Mouse (Mus musculus): Measurements from ENCODE around the gene Nt5c3.

Nt5c3 gene

DNA sequence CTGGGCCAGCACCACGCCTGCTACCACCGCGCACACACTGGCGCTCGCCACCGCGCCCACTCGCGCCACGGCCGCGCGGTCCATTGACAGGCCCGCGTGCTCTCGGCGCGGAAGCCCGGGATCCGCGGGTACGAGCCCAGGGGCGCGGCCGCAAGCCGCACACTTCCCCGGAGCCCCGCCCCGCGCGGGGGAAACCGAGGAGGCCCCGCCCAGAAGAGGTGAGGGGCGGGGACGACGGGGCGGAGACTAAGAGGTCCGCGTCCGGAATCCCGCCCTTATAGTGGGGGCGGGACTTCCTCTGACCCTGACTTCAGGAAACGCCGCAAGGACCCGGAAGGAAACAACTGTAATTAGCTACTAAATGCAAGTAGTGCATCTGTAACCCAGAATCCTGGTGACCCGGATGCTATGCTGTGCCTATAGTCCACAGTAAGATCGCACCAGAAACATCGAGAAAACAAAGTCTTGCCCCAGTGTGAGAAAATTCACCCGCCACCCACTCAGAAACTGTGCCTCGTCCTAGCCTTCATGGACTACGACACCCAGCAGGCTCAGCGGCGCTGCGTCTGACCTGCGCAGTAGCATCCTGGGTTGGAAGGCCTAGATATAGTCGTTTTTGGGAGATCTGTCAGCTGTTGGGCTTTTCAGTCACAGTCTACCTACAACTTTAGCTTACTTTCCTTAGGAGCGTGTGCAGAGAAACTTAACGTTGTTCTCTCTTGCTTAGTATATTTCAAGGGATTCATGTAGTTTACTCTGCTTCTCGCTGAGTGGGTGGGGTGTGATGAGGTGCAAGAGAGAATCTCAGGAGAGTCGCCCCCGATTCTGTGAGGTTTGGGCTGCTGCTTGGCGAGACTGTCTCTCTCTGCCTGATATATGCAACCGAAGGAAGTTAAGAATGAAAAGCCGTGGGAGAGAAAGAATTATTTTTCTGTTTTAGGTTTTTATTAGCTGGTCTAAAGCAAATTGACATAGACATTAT, at the start of gene Nt5c3, which contains the start of gene Vmn1r4:
Gene Nt5c3 (minus strand): TSS at position 207 of the 982 bp plus-strand sequence.
Gene Vmn1r4 (plus strand): TSS at position 290 of the 982 bp plus-strand sequence.
- DNase-seq (ENCODE audit: low read depth): peak; percentile 99

DNA sequence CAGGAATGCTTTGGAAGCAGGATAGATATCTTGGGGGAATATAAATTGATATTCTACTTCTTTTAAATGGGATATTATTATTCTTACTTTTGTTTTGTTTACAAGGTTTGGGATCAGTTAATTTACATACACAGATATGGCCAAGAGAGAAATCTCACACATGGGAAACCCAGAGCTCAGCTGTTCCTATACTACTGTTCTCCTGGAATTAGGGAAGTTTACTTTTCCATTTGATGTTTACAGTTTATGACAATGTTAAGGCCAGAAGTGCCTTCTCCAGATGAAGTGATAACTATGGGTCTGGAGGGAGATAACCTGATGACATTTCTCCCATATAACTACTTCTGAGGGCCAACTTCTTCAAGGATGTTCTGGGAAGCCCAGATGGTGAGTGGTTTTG, 46.2 kb upstream of the Nt5c3 start, which contains the start of gene Vmn1r5:
Gene Vmn1r5 (plus strand): TSS at position 301 of the 400 bp plus-strand sequence.
- no peak for DNase-seq (ENCODE audit: low read depth)

DNA sequence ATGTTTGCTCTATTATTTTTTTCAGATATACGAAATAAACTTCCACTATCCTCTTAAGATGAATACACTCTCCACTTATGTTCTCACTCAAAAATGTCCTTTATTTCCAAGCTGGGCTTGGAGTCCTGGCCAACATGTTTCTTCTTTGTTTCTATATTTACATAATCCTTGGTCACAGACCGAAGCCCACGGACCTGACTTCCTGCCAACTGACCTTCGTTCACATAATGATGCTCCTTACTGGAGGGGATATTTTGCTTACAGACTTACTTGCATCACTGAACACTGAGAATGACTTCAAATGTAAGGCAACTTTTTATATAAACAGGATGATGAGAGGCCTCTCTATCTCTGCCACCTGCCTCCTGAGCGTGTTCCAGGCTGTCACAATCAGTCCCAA, 32.7 kb upstream of the Nt5c3 start:
- DNase-seq (ENCODE audit: low read depth): no peak

DNA sequence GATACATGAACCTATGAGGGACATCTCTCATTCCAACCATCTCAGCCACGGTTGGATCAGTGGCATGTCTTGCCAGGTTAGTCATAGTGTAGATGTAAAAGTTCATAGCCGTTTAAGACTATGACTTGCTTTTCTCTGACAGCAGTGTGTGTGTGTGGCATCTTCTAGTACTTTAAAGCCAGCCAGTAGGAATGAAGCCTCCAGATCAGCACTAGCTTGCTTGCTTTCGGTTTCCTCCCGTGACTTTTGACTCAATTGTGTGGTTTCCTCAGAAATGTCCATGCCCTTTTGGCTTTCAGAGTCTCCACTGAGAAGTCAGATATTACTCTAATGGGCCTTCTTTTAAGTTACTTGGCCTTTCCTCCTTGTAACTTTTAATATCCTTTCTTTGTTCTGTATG, 10.6 kb upstream of the Nt5c3 start:
- DNase-seq (ENCODE audit: low read depth): peak; percentile 14

DNA sequence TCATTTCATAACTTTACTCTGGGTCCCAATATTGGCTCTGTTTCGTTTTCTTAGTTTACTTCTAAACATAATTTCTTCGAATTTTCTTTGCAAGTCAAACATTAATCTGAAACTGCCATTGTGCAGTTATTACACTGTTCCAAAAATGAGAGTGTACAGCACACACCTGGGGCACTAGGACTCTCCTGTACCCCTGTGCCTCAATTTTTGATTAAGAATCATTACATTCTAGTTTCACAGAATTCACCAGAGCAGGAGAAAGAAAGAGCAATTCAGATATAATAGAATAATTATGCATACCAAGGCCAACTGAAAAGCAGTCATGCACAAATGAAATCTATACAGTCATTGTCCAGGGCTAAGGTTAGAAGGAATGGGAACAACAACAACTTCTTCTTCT, 8.7 kb upstream of the Nt5c3 start:
- no peak for DNase-seq (ENCODE audit: low read depth)

DNA sequence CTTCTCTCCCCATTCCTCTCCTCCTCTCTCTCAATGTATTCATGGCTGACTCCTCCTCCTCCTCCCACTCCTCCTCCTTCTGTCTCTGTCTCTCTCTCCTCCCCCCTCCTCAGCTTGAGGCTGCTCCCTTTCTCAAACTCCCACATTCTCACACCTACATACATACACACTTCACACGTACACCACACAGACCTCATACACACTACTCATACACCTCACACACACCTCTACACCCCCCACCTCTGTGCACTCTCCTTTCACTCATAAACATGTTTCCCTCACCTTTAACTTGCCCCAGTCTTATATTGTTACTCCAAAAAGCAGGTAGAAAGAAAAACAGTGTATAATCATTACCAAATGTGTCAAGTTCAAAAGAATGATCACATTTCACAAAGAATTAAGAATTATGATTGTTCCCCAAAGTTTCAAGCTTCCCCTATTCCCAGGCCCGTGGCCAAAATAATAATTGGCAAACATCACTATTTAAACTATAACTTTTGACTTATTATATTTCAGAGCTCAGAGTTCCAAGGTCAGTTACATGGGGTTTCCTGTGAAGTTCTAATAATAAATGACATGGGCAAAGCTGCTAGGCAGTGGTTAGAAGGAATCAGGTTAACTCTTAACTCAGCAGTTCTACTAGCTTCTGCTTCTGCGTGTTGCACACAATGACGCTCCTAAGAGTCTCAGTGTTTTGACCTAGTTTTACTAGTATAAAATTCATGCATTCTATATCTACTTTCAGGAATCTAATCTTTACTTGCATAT, 8.1 kb upstream of the Nt5c3 start:
- no peak for DNase-seq (ENCODE audit: low read depth)

DNA sequence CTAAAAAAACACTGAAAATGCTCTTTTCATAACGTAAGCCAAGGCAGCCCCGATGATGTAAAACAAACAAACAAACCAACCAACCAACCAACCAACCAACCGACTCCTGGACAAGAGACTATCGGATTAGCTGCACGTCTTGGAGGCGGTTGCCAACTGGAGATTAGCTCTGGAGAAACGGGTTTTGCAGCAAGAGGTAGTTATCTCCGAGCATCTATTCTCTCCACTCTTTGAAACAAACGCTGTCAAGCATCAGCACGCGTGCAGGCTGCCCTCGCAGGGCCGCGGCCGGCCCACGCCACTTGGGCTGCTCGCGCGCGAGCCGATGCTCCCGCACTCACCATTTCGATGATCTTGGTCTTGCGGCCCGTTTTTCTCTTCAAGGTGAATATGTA, 404 bp downstream of the Nt5c3 start:
- no peak for DNase-seq (ENCODE audit: low read depth)

DNA sequence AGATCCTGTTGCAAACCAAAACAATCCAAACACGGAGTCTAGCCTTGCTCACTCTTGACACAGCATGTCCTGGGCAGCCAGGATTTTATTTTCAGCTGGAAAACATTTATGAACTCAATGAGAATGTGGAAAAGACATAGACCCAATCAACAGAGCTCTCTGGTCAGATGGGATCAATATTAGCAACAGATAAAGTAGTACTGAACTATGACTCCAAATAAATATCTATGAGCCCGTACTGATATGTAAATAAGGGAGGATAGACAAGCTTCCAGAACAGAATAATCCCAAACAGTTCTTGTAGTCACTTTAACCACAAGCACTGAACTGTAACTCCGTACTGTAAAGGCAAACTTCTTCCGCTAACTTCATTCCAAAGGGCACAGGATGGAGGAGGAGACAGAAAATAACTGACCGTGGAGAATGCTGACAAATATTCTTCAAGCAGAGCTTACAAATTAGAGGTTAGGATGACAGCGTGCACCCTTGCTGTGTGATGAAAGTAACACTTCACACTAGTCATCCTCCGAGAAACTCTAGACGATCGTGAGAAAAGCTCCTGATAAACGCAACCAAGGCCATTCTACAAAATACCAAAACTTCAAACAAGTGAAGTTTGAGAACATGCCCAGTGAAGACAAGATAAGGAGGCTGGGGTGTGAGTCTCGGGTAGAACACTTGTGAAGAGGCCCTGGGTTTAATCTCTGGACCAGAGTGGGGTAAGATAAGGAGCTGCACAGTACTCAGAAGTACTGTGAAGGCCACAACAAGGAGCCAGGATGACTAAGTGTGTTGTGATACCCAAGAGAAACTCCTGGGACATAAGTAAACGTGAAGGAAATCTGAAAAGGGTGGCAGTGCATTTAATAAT, 3.3 kb downstream of the Nt5c3 start:
- DNase-seq (ENCODE audit: low read depth): no peak

DNA sequence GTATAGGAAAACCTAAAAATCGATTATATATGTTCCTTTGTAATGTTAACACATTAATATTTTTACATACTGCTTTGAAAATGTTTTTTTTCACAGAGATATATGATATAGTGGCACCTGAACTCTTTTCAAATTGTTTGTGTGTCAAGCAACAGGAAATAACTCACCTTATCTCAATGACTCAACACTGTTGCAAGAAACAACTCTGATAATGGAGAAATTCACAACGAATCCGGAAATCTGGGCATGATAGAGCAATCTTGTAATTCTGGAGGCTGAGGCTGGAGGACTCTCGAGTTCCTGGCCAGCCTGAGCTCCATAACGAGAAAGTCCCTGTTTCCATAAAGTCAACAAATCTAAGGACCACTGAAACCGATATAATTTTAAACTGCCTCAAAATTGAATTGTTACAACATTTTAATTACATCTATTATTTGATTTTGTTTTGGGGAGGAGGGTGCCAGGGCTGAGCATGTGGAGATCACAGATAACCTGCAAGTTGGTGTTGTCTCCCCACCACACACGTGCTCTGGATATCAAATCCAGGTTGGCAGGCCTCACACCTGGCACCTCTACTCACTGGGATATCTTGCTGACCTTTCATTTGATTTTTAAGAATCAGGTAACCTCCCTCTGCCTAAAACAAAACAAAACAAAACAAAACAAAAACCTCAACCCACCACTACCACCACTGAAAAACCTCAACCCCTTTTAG, 4.2 kb downstream of the Nt5c3 start:
- no peak for DNase-seq (ENCODE audit: low read depth)

DNA sequence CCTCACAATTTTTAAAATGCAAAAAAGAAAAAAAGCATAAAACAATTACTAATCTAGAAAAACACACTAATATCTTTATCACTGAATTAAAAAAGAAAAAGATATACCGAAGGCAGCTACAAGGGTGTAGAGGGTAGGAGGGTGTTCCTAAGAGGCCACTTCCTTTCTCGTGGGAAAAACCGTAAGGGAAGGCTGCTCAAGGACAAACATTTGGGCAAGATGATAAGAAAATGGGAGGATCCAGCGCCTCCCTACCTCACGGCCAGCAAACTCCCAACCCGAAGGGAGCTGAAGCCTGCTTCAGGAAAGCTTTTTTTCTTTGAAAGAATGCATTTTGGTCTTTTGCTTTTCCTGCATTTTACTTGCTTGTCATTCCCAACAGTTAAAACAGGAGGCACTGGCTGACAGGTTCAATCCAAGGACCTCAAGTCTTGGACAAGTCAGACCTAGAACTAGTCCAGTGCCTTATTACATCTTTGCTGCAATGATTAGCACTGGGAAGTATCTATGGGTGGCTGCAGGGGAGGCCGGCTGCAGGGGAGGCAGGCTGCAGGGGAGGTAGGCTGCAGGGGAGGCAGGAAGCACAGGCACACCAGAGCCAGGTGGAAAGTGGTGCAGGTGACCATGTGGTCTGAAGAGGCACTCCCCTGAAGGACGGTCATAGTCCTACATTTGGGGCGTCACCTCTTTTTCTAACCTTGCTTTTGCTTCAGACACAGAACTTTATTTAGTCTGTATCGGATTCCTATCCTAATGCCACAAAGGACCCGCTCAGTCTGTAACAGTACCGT, 6.0 kb downstream of the Nt5c3 start:
- no peak for DNase-seq (ENCODE audit: low read depth)

DNA sequence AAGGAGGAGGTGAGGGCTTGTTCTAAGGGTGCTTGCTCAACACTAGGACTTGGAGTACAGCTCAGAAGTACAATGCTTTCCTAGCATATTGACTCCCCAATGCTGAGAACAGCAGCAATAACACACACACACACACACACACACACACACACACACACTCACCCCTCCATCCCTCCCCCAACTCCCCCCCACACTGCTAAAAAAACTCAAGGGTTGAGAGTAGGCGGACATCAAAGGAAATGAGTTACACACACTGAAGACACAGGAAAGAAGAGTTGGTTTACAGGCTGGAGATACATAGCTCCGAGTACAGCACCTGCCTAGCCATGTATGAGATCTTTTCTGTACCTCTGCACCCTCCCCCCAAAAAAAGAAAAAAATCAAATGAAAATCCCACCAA, 7.5 kb downstream of the Nt5c3 start:
- no peak for DNase-seq (ENCODE audit: low read depth)

DNA sequence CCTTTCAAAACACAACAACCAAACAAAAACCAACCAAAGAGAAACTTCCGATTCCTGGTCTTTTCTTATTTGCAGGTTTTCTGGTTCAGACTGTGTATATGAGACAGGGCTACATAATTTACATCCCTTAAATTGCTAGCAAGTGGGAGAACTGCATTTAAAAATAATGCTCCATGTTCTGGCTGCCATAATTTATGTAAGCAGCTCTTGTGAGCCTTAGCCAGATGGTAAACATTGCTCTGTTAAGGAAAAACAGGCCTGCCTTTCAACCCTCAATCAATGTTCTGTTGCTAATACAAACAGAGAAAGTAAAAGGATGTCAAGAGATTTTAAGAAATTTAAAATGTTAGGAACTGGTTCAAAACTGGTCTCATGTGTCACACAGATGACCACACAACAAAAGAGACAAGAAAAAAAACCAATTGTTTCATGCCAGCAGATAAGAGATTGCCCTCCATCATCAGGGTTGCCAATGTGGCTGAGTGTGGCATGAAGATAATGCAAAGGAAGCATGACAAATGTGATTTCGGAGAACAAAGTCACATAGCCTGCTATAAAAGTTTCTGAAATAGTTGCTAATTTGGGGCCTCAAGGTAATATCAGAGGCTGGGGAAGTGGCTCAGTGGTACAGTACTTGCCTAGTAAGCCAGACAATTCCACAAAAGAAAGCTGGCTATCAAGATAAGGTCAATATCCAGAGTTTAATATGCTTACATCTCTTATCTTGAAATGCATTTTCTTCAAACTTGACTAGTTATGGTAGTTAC, 10.5 kb downstream of the Nt5c3 start:
- DNase-seq (ENCODE audit: low read depth): no peak

DNA sequence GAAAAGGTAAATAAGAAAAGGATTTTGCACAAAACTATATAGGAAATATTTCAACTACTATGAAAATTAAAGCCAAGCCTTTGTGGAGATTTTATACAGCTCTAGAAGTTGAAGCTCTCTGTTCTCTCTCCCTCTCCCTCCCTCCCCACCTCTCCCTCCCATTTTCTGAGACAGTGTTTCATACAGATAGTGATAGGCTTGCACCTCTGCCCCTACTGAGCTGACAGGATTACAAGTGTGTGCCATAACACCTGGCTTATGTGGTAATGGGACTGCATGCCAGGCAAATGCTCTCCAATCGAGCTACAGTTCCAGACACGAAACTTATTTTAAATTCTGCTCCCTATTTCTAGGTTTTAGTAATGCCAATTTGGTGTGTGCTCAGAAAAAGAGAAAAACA, 12.8 kb downstream of the Nt5c3 start:
- DNase-seq (ENCODE audit: low read depth): no peak

DNA sequence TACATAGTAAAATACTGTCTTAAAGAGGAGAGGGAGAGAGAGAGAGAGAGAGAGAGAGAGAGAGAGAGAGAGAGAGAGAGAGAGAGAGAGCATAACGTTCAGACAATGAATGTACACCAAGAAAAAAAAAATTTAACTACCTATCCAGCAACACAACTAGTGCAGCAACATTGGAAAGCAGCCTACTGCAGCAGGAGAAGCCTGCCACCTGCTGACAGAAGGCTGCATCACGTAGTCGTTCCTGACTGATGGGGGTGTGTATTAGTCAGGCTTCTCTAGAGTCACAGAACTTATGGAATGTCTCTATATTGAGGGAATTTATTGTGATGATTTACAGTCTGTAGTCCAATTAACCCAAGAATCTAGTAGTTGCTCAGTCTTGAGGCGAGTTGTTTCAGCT, 14.8 kb downstream of the Nt5c3 start:
- peak; percentile 88 for DNase-seq (ENCODE audit: low read depth)

DNA sequence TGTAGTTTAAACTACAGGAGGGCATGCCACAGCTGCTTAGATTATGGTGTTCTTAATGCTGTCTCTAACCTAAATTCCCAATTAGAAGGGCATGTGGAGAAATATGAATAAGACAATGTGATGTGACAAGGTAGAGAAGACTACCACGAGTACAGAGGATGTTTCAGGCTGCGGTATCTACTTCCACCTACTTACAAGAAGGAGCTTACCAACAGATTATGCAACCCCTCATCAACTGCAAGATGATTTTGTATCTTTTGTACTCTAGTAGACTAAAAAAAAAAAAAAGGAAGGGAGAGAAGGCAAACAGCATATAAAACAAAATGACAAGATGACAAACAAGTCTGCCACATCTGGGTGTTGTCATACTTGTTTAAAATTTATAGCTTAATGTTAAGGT, 15.3 kb downstream of the Nt5c3 start:
- no peak for DNase-seq (ENCODE audit: low read depth)

DNA sequence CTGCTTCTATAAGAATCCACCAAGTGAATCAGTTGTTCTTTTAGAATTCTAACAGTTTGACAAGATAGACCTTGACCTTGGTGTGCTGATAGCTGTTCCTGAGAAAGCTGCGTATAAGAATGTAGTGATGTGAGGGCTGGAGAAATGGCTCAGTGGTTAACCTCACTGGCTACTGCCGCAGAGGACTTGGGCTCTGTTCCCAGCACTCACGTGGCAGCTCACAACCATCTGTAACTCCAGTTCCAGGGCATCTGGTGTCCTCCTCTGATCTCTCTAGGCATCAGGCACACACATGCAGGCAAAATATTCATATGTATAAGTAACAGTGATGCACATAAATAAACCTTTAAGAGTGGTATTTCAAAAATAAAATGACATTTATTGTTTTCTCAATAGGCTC, 15.8 kb downstream of the Nt5c3 start:
- DNase-seq (ENCODE audit: low read depth): no peak

DNA sequence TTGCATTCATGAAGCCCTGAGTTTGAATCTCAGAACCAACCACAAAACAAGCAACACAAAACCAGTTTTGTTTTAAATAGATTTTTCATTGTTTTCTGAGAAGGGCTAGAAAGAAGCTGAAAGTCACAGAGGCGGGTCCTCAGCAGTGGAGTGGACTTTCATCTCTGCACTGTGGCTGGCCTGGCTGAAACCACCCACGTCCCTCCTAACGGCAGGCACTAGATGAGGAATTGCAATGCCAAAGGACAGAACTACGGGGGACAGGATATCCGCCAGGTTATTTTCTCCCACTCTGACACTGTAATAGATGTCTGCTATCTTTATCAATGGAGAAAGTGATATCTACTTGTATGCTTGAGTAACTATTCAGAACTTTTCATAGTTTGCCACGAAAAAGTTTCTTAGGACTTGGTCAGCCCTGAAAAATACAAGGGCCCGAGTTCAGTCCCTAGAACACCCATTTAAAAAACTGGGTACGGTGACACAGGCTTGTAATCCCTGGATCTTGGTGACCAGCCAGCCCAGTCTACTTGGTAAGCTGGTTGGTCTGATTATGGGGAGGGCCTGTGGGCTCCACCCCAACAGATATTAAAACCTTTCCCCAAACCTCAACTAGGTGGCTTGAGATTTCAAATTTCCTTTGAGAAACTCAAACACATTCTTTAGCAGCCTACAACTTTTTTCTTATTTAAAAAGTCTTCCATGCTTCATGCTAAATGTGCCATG, 17.4 kb downstream of the Nt5c3 start:
- no peak for DNase-seq (ENCODE audit: low read depth)

DNA sequence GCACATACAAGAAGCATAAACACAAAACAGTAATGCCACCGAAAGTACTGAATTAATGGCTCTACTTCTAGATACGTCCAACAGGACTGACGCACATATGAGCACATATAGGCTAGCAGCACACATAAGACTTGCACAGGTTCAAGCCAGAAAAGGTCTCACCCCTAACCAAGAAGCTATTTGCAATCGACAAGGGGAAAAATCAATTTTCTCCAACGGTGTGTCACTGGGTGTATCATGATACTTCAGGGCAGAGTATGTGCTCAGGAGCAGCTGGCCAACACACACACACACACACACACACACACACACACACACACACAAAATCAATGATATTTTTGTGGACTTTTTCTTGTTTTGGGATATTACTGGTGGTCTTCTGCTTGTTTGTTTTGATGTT, 18.2 kb downstream of the Nt5c3 start:
- DNase-seq (ENCODE audit: low read depth): no peak

DNA sequence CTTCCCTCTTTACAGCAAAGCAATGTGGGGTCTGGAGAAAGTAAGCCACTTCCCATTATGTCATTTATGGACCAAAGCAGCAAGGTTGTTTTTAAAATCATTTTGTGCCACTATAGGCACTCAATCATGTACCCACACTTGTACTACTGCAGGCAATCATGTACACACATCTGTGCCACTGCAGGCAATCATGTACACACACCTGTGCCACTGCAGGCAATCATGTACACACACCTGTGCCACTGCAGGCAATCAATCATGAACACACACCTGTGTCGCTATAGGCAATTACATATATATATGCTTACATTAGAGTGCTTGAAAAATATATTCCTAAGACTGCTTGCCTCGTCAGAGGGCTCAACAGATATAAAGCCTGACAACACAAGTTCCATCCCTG, 18.8 kb downstream of the Nt5c3 start:
- no peak for DNase-seq (ENCODE audit: low read depth)
